Mouse (Mus musculus) lung, embryonic 14.5 days (tissue): ENCODE data around the gene Manbal. TPM values are rescaled to one million over a fixed set of nuclear protein-coding genes. Genes with fewer than 3 reads are reported as not detected.

Experiments
- ATAC-seq: fragments of 200-750 bp; cut with Nextera tagmentation; 2 replicates; pipeline ENCODE4 v1.8.0; 2017; ENCODE audit warnings: mild to moderate bottlenecking, moderate TSS enrichment, moderate library complexity; ENCODE audit not compliant: insufficient read depth
- DNase-seq: peaks from one replicate; pipeline ENCODE4 v3.0.0-alpha.2; 2015
- H3K27ac ChIP-seq: fragments of 300-500 bp; sonication (generic); 2 replicates; pipeline ENCODE4 v1.5.1; 2014; ENCODE audit warnings: low read depth, mild to moderate bottlenecking, moderate library complexity
- H3K27me3 ChIP-seq: fragments of 300-500 bp; sonication (generic); 2 replicates; pipeline ENCODE4 v1.6.1; 2014; ENCODE audit warnings: low read length, control low read depth; ENCODE audit not compliant: insufficient read depth
- H3K36me3 ChIP-seq: fragments of 300-500 bp; sonication (generic); 2 replicates; pipeline ENCODE4 v1.6.1; 2014; ENCODE audit warnings: control low read depth; ENCODE audit not compliant: insufficient read depth
- H3K4me1 ChIP-seq: fragments of 300-500 bp; sonication (generic); 2 replicates; pipeline ENCODE4 v1.6.1; 2014; ENCODE audit warnings: antibody characterized with exemption, control low read depth; ENCODE audit not compliant: insufficient read depth
- H3K4me2 ChIP-seq: fragments of 300-500 bp; sonication (generic); 2 replicates; pipeline ENCODE4 v1.6.1; 2014; ENCODE audit warnings: mild to moderate bottlenecking
- H3K4me3 ChIP-seq: fragments of 300-500 bp; sonication (generic); 2 replicates; pipeline ENCODE4 v1.5.1; 2014; ENCODE audit warnings: low read depth, low read length
- H3K9ac ChIP-seq: fragments of 300-500 bp; sonication (generic); 2 replicates; pipeline ENCODE4 v1.6.1; 2014
- H3K9me3 ChIP-seq: fragments of 300-500 bp; sonication (generic); 2 replicates; pipeline ENCODE4 v1.6.1; 2016; ENCODE audit warnings: low read depth, low read length, control low read depth
- CTCF ChIP-seq: IDR thresholded peaks from 2 replicates; pipeline ENCODE4 v1.5.1; 2016; ENCODE audit warnings: antibody characterized with exemption, low read depth
- WGBS: fragments of 180-500 bp; shearing (Covaris S2); extraction: QIAGEN DNeasy Blood & Tissue Kit; methylation state at CpG from one replicate; pipeline ENCODE4 v1.1.7; 2014; 5-methylcytosine and 5-hydroxymethylcytosine counted together
- polyA plus RNA-seq: library from polyadenylated mRNA; unstranded; fragments of >200 nt; fragmentation: Nextera tagmentation; extraction: Ambion mirVana; gene quantifications from 2 replicates; pipeline ENCODE4 v1.2.1, GENCODE M21; 2014

Manbal gene
- polyA plus RNA-seq, 1 experiment from 2014 or later, result 42.6 TPM

DNA sequence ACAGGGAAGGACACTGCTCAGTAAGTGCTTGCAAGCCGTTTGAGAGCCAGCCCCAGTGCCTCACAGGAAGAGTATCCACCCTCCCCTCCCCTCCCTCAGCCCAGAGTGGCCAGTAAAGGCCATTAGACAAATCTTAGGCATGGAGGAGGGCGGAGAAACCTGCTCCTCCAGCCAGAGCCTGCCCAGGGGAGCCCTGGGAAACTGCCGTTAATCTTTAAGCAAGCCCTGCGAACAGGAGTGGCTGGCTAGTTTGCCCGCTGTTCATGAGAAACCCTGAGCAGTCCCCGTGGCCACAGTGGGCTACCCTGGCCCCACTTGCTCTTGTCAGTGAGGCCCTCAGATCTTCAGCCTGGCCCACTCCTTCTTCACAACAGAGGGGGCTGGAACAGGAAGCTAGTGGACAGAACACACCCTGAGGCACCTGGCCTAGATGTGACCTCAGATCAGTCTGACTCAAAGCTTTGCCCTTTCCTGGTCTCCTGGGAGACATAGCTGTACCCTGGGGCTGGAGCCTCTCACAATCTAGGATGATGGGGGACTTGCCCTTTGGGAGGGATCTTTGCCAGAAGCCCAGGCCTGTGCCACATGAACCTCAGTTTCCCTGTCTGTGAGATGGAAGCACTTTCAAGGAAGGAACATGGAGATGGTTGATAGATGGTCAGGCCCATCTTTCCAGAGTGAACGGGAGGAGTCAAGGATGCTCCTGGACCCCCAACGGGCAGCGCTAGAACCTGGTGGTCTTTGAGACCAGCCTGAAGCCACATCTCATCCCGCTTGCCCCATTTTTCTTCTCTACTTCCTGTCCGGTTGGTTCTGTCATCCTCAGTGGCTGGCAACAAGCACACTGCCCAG is 55.7 kb downstream of the Manbal start:
- H3K27ac ChIP-seq, result peak overlapping the region; percentile 96
- H3K4me1 ChIP-seq, result peaks cover 25% of the 10 kb centered on the region
- peak overlapping the region; percentile 77 for H3K4me2 ChIP-seq
- TF ChIP-seq CTCF, result no peak
- H3K27me3 ChIP-seq, result no peaks in the 10 kb centered on the region
- H3K9me3 ChIP-seq, result no peaks in the 10 kb centered on the region
- peak overlapping the region; percentile 85 for H3K4me3 ChIP-seq
- peak; percentile 62 for ATAC-seq
- 34% methylated on average over 11 of the region's 11 CpGs for WGBS
- peak overlapping the region; percentile 99 for H3K9ac ChIP-seq
- H3K36me3 ChIP-seq, result peaks cover 6% of the 10 kb centered on the region
- peak; percentile 76 for DNase-seq

GRCm38 (mm10) chr2:157423706-157424125 is 56.3 kb downstream of the Manbal start:
- Histone ChIP-seq H3K4me3 (peak overlapping the region; percentile 85), H3K27me3 (no peaks in the 10 kb centered on the region), H3K9ac (peak overlapping the region; percentile 99), H3K4me2 (peak overlapping the region; percentile 77), H3K36me3 (peaks cover 6% of the 10 kb centered on the region), H3K9me3 (no peaks in the 10 kb centered on the region), H3K27ac (peak overlapping the region; percentile 96), H3K4me1 (peaks cover 20% of the 10 kb centered on the region)
- TF ChIP-seq CTCF, result no peak
- WGBS, result 7% methylated on average over 21 of the region's 21 CpGs
- no peak for ATAC-seq
- peak; percentile 33 for DNase-seq

- Histone ChIP-seq H3K4me3 (peak overlapping the region; percentile 85), H3K4me2 (peak overlapping the region; percentile 77), H3K27me3 (no peaks in the 10 kb centered on the region), H3K36me3 (peaks cover 7% of the 10 kb centered on the region), H3K27ac (peak overlapping the region; percentile 96), H3K4me1 (peaks cover 17% of the 10 kb centered on the region; the same call in 1 of the 2 replicates), H3K9ac (peak overlapping the region; percentile 99), H3K9me3 (no peaks in the 10 kb centered on the region)
- DNase-seq (peak; percentile 54), ATAC-seq (no peak)
- WGBS, result under 1% methylated on average over 62 of the region's 98 CpGs
- TF ChIP-seq CTCF, result no peak
These were observed 56.9 kb downstream of the Manbal start for GRCm38 (mm10) chr2:157424126-157424903.

DNA sequence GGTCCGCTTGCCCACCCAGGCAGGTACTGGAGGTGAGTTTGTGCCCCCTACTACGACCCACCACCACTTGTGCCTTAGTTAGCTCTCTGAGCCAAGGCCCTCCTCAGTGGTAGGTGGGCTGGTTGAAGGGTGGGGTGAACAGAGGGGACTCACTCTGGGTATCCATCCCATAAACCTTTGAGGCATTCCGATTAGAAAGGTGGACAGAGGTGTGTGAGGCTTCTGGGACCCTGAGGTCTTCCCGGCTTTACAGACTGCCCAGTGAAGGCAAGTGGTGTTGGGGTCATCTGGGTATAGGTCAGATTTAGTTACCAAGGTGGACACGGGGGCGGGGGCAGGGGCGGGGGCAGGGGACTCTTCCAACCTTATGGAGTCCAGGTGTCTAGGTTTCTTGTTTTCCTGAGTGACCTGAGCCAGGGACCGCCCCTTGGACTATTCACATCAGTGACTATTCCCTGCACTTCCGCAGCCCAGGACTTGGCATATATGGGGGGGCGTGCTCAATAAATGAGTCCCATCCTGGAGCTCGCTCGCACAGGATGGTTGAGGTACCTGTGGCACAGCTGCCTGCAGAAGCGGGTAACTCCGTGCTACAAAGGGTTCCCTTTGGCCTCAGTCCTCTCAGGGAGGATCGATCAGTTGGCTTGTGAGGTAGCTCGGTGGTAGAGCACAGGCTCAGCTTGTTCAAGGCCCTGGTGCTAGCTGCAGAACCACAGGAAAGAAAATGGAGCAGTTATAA is 57.7 kb downstream of the Manbal start:
- Histone ChIP-seq H3K9me3 (no peaks in the 10 kb centered on the region), H3K4me2 (peak overlapping the region; percentile 77), H3K4me3 (peak overlapping the region; percentile 85), H3K9ac (peak overlapping the region; percentile 99), H3K36me3 (peaks cover 10% of the 10 kb centered on the region), H3K27ac (peak overlapping the region; percentile 96), H3K4me1 (peaks cover 17% of the 10 kb centered on the region; the same call in 1 of the 2 replicates), H3K27me3 (no peaks in the 10 kb centered on the region)
- ATAC-seq, result no peak
- DNase-seq, result peak; percentile 21
- no peak for TF ChIP-seq CTCF
- WGBS, result 56% methylated on average over 16 of the region's 16 CpGs

GRCm38 (mm10) chr2:157425643-157425988 is 58.2 kb downstream of the Manbal start:
- no peaks in the 10 kb centered on the region for H3K27me3 ChIP-seq
- 69% methylated on average over 6 of the region's 6 CpGs for WGBS
- peaks cover 13% of the 10 kb centered on the region for H3K36me3 ChIP-seq
- TF ChIP-seq CTCF, result no peak
- no peaks in the 10 kb centered on the region for H3K9me3 ChIP-seq
- ATAC-seq (no peak), DNase-seq (no peak)
- H3K4me2 ChIP-seq, result peak overlapping the region; percentile 77
- peaks cover 17% of the 10 kb centered on the region; the same call in 1 of the 2 replicates for H3K4me1 ChIP-seq
- H3K9ac ChIP-seq, result no peak overlapping the region
- no peak overlapping the region; the same call in 1 of the 2 replicates for H3K27ac ChIP-seq
- peak overlapping the region; percentile 85 for H3K4me3 ChIP-seq

- no peak overlapping the region for H3K9ac ChIP-seq
- no peaks in the 10 kb centered on the region for H3K9me3 ChIP-seq
- peak; percentile 61 for DNase-seq
- H3K4me2 ChIP-seq, result peak overlapping the region; percentile 77; the same call in 1 of the 2 replicates
- peaks cover 17% of the 10 kb centered on the region for H3K36me3 ChIP-seq
- WGBS, result 66% methylated on average over 6 of the region's 6 CpGs
- no peak for ATAC-seq
- H3K27ac ChIP-seq, result no peak overlapping the region
- peaks cover 17% of the 10 kb centered on the region; the same call in 1 of the 2 replicates for H3K4me1 ChIP-seq
- no peak overlapping the region for H3K4me3 ChIP-seq
- H3K27me3 ChIP-seq, result no peaks in the 10 kb centered on the region
- TF ChIP-seq CTCF, result no peak
These were observed 58.8 kb downstream of the Manbal start for GRCm38 (mm10) chr2:157426171-157426570.
